Mouse (Mus musculus) brain, adult 10 weeks (tissue): ENCODE measurements around the gene Bach1. TPM values are rescaled to one million over a fixed set of nuclear protein-coding genes. Genes with fewer than 3 reads are reported as not detected.

ENCODE experiments used
- polyA plus RNA-seq: library from polyadenylated mRNA; stranded (reverse); fragments of 350-450 nt; fragmentation: Illumina TruSeq; extraction: RNeasy Lipid Tissue Mini Kit (QIAGEN cat#74804); gene quantifications from one replicate; pipeline ENCODE4 v1.2.3, GENCODE M21; 2015; ENCODE audit warnings: low read depth, low replicate concordance

Bach1 gene
- 6.7 TPM for polyA plus RNA-seq

DNA sequence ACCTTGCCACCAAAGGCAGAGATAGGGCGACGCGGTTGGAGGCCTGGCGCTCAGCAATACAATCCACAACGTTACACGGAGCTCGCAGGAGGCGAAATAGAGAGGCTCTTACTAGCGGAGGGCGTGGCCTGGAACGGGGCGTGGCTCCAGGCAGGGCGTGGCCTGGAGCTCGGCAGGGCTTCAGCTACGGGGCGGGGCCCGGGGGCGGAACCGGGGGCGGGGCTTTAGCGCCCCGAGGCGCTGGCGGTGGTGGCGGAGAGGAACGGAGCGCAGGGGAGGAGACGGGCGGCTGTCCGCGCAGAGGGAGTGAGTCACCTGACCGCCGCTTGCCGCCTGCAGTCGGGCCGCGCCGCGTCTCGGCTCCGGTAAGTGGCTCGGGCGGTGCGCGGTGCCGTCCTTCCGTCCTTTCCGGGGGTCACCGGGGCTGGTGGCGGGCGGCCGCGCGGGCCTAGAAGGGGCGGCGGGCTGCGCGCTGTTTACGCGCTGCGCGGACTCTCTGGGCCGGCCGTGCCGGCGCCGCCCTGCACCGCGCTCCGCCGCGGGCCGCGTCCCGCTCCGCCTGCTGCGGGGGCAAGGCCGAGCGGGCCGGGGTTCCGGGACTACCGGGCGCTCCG, at the start of gene Bach1:
TSS of gene Bach1 (plus strand) at position 254 of the 614 bp plus-strand sequence.

Other genes starting within 250 kb of the Bach1 start
- 56.4 TPM for gene Usp16, start 244.2 kb upstream of the Bach1 start, polyA plus RNA-seq
- 196 TPM for gene Cct8, start 203.1 kb upstream of the Bach1 start, polyA plus RNA-seq
- 1.5 TPM for gene Map3k7cl, start 145.6 kb upstream of the Bach1 start, polyA plus RNA-seq